Mouse (Mus musculus) heart, postnatal 0 days (tissue): ENCODE data around the gene Sod3. TPM values are rescaled to one million over a fixed set of nuclear protein-coding genes. Genes with fewer than 3 reads are reported as not detected.
A peak's percentile ranks its signal among the peaks of the same experiment; 100 is the strongest.

Experiments
- ATAC-seq: fragments of 200-750 bp; cut with Nextera tagmentation; 2 replicates; pipeline ENCODE4 v1.8.0; 2017; ENCODE audit warnings: low read depth, moderate number of reproducible peaks, moderate library complexity; ENCODE audit not compliant: insufficient read depth
- DNase-seq: peaks from one replicate; pipeline ENCODE4 v3.0.0-alpha.2; 2016; ENCODE audit warnings: low spot score
- H3K27ac ChIP-seq: fragments of 300-500 bp; sonication (generic); 2 replicates; pipeline ENCODE4 v1.5.1; 2014; ENCODE audit warnings: low read depth, mild to moderate bottlenecking
- H3K27me3 ChIP-seq: fragments of 300-500 bp; sonication (generic); 2 replicates; pipeline ENCODE4 v1.6.1; 2014; ENCODE audit warnings: low read length, mixed read lengths; ENCODE audit not compliant: control insufficient read depth, insufficient read depth
- H3K36me3 ChIP-seq: fragments of 300-500 bp; sonication (generic); replicated peaks from 2 replicates; pipeline ENCODE4 v1.6.1; 2014; ENCODE audit warnings: low read length, mixed read lengths; ENCODE audit not compliant: control insufficient read depth, insufficient read depth
- H3K4me1 ChIP-seq: fragments of 300-500 bp; sonication (generic); 2 replicates; pipeline ENCODE4 v1.6.1; 2014; ENCODE audit warnings: antibody characterized with exemption; ENCODE audit not compliant: control insufficient read depth, insufficient read depth
- H3K4me2 ChIP-seq: fragments of 300-500 bp; sonication (generic); 2 replicates; pipeline ENCODE4 v1.6.1; 2014; ENCODE audit warnings: low read depth, mild to moderate bottlenecking, low read length, moderate library complexity
- H3K4me3 ChIP-seq: fragments of 300-500 bp; sonication (generic); 2 replicates; pipeline ENCODE4 v1.5.1; 2014; ENCODE audit warnings: low read depth, low read length
- H3K9ac ChIP-seq: fragments of 300-500 bp; sonication (generic); replicated peaks from 2 replicates; pipeline ENCODE4 v1.6.1; 2014; ENCODE audit warnings: low read depth, low read length, mixed read lengths
- H3K9me3 ChIP-seq: fragments of 300-500 bp; sonication (generic); replicated peaks from 2 replicates; pipeline ENCODE4 v1.6.1; 2016; ENCODE audit warnings: low read length; ENCODE audit not compliant: control insufficient read depth
- CTCF ChIP-seq: IDR thresholded peaks from 2 replicates; pipeline ENCODE4 v1.5.1; 2016; ENCODE audit warnings: antibody characterized with exemption, control low read depth, low read depth
- EP300 ChIP-seq: IDR thresholded peaks from 2 replicates; pipeline ENCODE4 v1.6.1; 2016; ENCODE audit warnings: antibody characterized with exemption, low read depth
- WGBS: fragments of 180-500 bp; shearing (Covaris S2); extraction: QIAGEN DNeasy Blood & Tissue Kit; methylation state at CpG from one replicate; pipeline ENCODE4 v1.1.7; 2014; 5-methylcytosine and 5-hydroxymethylcytosine counted together
- polyA plus RNA-seq: library from polyadenylated mRNA; unstranded; fragments of >200 nt; fragmentation: Nextera tagmentation; extraction: Ambion mirVana; gene quantifications from 2 replicates; pipeline ENCODE4 v1.2.1, GENCODE M21; 2015
- total RNA-seq: library from RNA; depleted of rRNA; stranded (reverse); fragments of >200 nt; gene quantifications from 2 replicates; pipeline ENCODE4 v1.2.3, GENCODE M21; 2014; ENCODE audit warnings: low replicate concordance

Gene Sod3
- total and polyA plus RNA-seq, 2 experiments from 2014 or later: 1.3 to 2.4 TPM

GRCm38 (mm10) chr5:52346890-52347289 lies 16.7 kb upstream of the Sod3 start:
- H3K4me2 ChIP-seq: no peak overlapping the region
- TF ChIP-seq EP300 (no peak), CTCF (no peak)
- no peak overlapping the region for H3K4me3 ChIP-seq
- no peaks in the 10 kb centered on the region for H3K4me1 ChIP-seq
- H3K9ac ChIP-seq: no peak overlapping the region
- DNase-seq (no peak), ATAC-seq (no peak)
- H3K27ac ChIP-seq: no peak overlapping the region
- H3K27me3 ChIP-seq: no peaks in the 10 kb centered on the region
- H3K9me3 ChIP-seq: no peaks in the 10 kb centered on the region
- WGBS: 63% methylated on average over 2 of the region's 2 CpGs
- H3K36me3 ChIP-seq: no peaks in the 10 kb centered on the region

- H3K27me3 ChIP-seq: no peaks in the 10 kb centered on the region
- no peak overlapping the region for H3K4me3 ChIP-seq
- 61% methylated on average over 2 of the region's 2 CpGs for WGBS
- H3K9me3 ChIP-seq: no peaks in the 10 kb centered on the region
- no peak overlapping the region for H3K9ac ChIP-seq
- no peak for TF ChIP-seq EP300
- TF ChIP-seq CTCF: no peak
- H3K4me2 ChIP-seq: no peak overlapping the region
- ATAC-seq (no peak), DNase-seq (no peak)
- H3K4me1 ChIP-seq: no peaks in the 10 kb centered on the region
- H3K36me3 ChIP-seq: no peaks in the 10 kb centered on the region
- H3K27ac ChIP-seq: peak overlapping the region; percentile 4; the same call in 1 of the 2 replicates
Measured at GRCm38 (mm10) chr5:52350451-52350850, 13.1 kb upstream of the Sod3 start.

- no peaks in the 10 kb centered on the region for H3K4me1 ChIP-seq
- no peak for TF ChIP-seq CTCF
- no peak for TF ChIP-seq EP300
- no peaks in the 10 kb centered on the region for H3K27me3 ChIP-seq
- 70% methylated on average over 2 of the region's 2 CpGs for WGBS
- no peaks in the 10 kb centered on the region for H3K36me3 ChIP-seq
- H3K9ac ChIP-seq: no peak overlapping the region
- no peaks in the 10 kb centered on the region for H3K9me3 ChIP-seq
- DNase-seq (no peak), ATAC-seq (no peak)
- no peak overlapping the region for H3K27ac ChIP-seq
- H3K4me2 ChIP-seq: no peak overlapping the region
- H3K4me3 ChIP-seq: no peak overlapping the region
Measured at GRCm38 (mm10) chr5:52351561-52351960, 12.0 kb upstream of the Sod3 start.

- no peaks in the 10 kb centered on the region for H3K36me3 ChIP-seq
- ATAC-seq (no peak), DNase-seq (no peak)
- no peaks in the 10 kb centered on the region for H3K4me1 ChIP-seq
- H3K9ac ChIP-seq: no peak overlapping the region
- H3K4me2 ChIP-seq: no peak overlapping the region
- 71% methylated on average over 5 of the region's 5 CpGs for WGBS
- no peak overlapping the region for H3K27ac ChIP-seq
- H3K4me3 ChIP-seq: no peak overlapping the region
- no peaks in the 10 kb centered on the region for H3K9me3 ChIP-seq
- no peaks in the 10 kb centered on the region for H3K27me3 ChIP-seq
- TF ChIP-seq EP300 (no peak), CTCF (no peak)
Measured at GRCm38 (mm10) chr5:52352730-52353129, 10.9 kb upstream of the Sod3 start.

GRCm38 (mm10) chr5:52354441-52354840 lies 9.2 kb upstream of the Sod3 start:
- WGBS: 42% methylated on average over 4 of the region's 4 CpGs
- Histone ChIP-seq H3K9ac (no peak overlapping the region), H3K4me1 (no peaks in the 10 kb centered on the region), H3K4me3 (no peak overlapping the region), H3K36me3 (no peaks in the 10 kb centered on the region), H3K4me2 (no peak overlapping the region), H3K27me3 (no peaks in the 10 kb centered on the region), H3K9me3 (no peaks in the 10 kb centered on the region), H3K27ac (no peak overlapping the region)
- ATAC-seq (no peak), DNase-seq (no peak)
- TF ChIP-seq CTCF (no peak), EP300 (no peak)

GRCm38 (mm10) chr5:52355612-52356011 lies 8.0 kb upstream of the Sod3 start:
- ATAC-seq (no peak), DNase-seq (no peak)
- 0 out of 2 replicates have a peak, but pooled peaks cover 4% of the 10 kb centered on the region for H3K4me1 ChIP-seq
- no peak overlapping the region for H3K9ac ChIP-seq
- no peak overlapping the region for H3K4me3 ChIP-seq
- no peak overlapping the region for H3K4me2 ChIP-seq
- WGBS: 76% methylated on average over 7 of the region's 7 CpGs
- no peaks in the 10 kb centered on the region for H3K27me3 ChIP-seq
- no peaks in the 10 kb centered on the region for H3K36me3 ChIP-seq
- TF ChIP-seq EP300: no peak
- TF ChIP-seq CTCF: no peak
- no peaks in the 10 kb centered on the region for H3K9me3 ChIP-seq
- H3K27ac ChIP-seq: no peak overlapping the region
